Mouse (Mus musculus) gastrocnemius, postnatal 36 days (tissue): ENCODE data around the gene Tmem8. TPM values are rescaled to one million over a fixed set of nuclear protein-coding genes. Genes with fewer than 3 reads are reported as not detected.

ENCODE experiments used
- DNase-seq, 2 experiments: peaks; one replicate each; pipeline ENCODE4 v3.0.0; 2022
- intact Hi-C: fragments of 180-260 bp; cut with DNase I; formaldehyde crosslinking; loops from one replicate; pipeline ENCODE4 v1.15.1; 2025
- total RNA-seq, 2 experiments: library from RNA; stranded (reverse); gene quantifications; 2 replicates each; pipeline ENCODE4 v1.2.3; 2021

The Tmem8 gene
- total RNA-seq, 2 experiments from 2014 or later: 0.69 to 1.4 TPM

DNA sequence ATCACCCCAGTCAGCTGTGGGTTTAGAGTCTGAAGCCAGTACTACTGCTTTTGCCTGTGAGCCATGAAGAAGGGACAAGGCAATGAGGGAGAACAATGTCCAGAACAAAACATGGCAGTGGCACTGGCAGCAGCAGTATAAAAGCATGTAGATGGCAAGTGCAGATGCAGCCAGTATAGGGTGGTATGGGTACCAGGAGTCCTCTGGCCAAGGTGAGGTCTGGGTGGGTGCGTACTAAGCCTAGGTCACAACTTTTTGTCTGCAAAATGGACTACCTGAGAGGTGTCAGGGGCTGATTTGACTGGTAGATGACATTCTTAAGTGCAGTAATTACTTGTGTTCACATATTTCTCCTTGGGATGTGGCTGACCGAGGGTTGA lies 24.6 kb downstream of the Tmem8 start:
- intact Hi-C loops: loop anchor here (5.0 kb wide), 1 partner anchor 115 kb away; the partner anchor contains the start of gene Luc7l
- DNase-seq: no peak

DNA sequence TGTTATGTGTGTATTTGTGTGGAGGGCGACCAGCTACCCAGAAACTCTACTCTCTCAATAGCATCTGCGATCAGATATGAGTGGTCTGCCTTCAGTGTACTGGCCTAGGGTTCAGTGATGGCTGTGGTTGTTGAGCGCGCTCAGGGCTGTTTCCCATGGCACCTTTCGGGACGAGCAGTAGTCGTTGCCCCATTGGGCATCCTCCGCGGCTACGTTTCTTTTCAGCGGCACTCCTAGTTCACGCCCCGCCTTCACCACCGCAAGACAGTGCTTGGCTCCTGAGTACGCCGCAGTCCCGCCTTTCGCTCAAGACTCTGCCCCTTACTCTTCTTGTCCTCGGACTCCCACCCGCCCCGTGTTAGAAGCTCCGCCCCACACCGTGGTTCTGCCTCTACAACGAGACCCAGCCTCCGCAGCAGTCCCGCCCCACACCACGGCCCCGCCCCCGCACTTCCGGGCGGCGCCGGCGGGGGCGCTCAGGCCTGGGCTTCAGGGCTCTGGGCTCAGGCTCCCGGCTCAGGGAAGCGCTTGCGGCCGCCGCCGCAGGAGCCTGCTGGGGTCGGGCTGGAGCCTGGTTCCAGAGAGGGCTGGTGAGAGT lies 25.2 kb downstream of the Tmem8 start, which contains the start of gene Axin1:
Axin1 (plus strand) TSS at position 450 of the 598 bp plus-strand sequence.
- DNase-seq: peak; percentile 86 to 89
- intact Hi-C loops: loop anchor here (5.0 kb wide), 1 partner anchor 114 kb away; the partner anchor contains the start of gene Luc7l

DNA sequence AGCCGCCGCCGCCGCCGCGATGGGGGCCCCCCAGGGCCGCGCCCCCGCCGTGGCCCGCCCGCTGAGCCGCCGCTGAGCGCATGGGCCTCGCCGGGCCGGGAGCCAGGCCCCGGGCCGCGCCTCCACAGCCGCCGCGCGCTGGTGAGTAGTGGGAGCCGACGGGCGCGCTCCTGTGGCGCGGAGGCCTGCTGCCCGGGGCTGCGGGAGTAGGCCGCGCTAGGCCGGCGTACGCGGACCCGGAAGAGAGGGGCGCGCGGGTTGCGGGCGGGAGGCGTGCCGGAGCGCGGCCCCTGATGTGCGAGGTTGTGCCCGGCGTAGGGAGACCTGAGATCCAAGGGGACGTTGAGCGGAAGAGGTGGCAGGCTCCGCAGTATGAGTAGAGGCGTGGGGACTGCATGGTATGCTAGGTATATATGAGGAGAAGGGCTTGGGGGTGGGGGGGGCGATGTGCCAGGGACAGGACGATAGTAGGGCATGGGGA lies 25.8 kb downstream of the Tmem8 start:
- DNase-seq: peak in 1 of 2 experiments; percentile 46
- intact Hi-C loops: loop anchor here (5.0 kb wide), 1 partner anchor 113 kb away; the partner anchor contains the start of gene Luc7l

DNA sequence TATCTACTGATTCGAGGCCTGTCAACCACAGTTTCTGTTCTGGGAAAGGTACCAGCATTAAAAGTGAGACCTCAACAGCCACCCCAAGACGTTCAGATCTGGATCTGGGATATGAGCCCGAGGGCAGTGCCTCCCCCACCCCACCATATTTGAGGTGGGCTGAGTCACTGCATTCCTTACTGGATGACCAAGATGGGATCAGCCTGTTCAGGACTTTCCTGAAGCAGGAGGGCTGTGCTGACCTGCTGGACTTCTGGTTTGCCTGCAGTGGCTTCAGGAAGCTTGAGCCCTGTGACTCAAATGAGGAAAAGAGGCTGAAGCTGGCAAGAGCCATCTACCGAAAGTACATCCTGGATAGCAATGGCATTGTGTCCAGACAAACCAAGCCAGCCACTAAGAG lies 29.7 kb downstream of the Tmem8 start:
- intact Hi-C loops: no loop called here
- no peak for DNase-seq

DNA sequence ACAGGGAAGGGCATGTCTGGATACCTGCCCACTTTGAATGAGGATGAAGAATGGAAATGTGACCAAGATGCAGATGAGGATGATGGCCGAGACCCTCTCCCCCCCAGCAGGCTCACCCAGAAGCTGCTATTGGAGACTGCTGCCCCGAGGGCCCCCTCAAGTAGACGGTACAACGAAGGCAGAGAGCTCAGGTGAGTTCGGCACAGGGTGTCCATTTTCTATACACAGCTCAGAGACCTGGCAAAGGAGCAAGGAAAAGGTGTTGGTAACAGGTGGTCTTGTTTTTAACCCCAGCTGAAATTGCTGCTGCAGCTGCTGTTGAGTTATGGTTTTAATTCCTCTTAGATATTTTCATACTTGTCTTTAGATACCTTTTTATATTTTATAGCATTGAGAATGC lies 30.3 kb downstream of the Tmem8 start:
- intact Hi-C loops: no loop called here

DNA sequence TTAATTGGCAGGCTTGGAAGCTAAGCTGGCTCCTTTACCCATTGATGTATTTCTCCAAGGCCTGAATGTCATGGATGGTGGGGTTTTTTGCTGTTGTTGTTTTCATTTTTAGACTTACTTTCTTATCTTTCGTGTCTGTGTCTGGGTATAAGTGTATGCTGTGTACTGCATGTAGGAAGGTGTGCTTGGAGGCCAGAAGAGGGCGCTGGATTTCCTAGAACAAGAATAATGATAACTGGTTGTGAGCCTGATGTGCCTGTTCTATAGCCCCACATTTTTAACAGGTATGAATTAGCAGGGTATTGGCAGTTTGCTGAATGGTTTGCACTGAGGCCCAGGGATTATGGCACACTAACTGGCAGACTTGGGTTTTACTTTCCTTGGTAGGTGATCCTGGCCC lies 36.0 kb downstream of the Tmem8 start:
- intact Hi-C loops: no loop called here
- DNase-seq: no peak

More for the DNA sequence above, 30.3 kb downstream of the Tmem8 start:
- DNase-seq: no peak

DNA sequence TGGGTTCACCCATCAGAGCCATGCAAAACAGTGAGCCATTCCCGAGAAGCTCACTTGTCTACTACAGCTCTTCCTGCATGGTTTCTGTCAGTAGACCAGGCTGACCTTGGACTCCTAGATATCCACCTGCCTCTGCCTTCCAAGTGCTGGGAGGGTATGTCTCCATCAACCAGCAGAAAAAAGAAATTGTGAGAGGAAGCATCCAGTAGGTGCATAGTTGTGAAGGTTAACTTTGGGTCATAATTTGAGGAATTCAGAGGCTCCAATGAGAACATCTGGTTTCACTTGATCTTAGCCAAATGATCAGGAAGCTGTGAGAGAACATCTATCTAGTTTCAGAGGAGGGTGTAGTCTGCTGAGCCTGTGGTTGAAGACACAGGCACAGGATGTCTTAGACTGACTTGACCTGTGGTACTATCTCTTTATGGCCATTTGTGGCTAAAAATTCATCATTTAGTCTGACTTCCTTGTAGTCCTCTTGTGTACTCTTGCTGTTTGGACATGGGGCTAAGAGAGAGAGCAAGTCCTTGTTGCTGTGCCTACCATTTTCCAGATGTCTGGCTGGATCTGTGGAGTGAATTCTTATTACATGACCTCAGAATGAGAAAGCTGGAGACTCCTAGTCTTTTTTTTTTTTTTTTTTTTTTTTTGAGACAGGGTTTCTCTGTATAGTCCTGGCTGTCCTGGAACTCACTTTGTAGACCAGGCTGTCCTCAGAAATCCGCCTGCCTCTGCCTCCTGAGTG lies 39.0 kb downstream of the Tmem8 start:
- intact Hi-C loops: no loop called here
- DNase-seq: no peak

DNA sequence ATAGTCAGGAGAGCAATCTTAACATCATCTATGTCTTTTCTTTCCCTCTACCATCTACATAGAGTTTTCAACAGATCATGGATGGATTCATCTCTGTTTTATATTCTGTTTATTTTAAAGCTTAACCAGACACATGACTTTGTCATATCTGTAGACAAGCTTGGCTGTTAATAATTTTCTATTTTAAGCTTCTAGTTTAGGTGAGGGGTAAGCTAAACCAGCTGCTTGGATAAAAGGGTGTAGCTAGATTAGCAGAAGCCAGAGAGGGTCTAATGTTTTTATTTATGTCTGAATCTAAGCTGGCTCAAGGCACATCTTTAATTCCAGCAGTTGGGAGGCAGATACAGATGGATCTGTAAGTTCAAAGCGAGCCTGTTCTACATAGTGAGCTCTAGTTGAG lies 49.6 kb downstream of the Tmem8 start:
- DNase-seq: no peak
- intact Hi-C loops: no loop called here

DNA sequence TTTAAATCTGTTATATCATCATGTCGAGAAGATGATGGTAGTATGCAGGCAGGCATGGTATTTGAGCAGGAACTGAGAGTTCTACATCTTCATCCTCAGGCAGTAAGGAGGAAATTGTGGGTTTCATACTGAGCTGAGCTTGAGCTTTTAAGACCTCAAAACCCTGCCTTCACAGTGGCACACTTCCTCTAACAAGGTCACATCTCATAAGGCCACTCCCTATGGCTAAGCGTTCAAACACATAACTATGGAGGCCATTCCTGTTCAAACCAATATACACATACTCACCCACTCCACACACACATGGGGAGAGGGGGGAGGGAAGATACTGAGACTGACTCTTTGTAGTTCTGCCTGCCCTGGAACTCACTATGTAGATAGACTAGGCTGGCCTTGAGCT lies 54.9 kb downstream of the Tmem8 start:
- intact Hi-C loops: no loop called here
- no peak for DNase-seq

Other genes starting within 250 kb of the Tmem8 start
- 100 to 1,000 TPM in 1 of 2 experiments, 10 to 100 TPM in 1; 87.2 to 102 TPM for gene Mcrip2, start 244.5 kb upstream of the Tmem8 start, total RNA-seq
- gene Mettl26, start 238.2 kb upstream of the Tmem8 start, total RNA-seq: 10 to 100 TPM; 28.9 to 32.2 TPM
- under 1 TPM; 0.59 to 0.69 TPM for gene Wfikkn1, start 232.4 kb upstream of the Tmem8 start, total RNA-seq
- 10 to 100 TPM in 1 of 2 experiments, 1 to 10 TPM in 1; 8.5 to 10.8 TPM for gene Rab40c, start 193.6 kb upstream of the Tmem8 start, total RNA-seq
- 10 to 100 TPM; 24.1 to 27.4 TPM for gene Pigq, start 168.4 kb upstream of the Tmem8 start, total RNA-seq
- gene Nhlrc4, start 168.3 kb upstream of the Tmem8 start, total RNA-seq: not detected
- gene A930017K11Rik, start 160.7 kb upstream of the Tmem8 start, total RNA-seq: not detected
- gene Capn15, start 127.5 kb upstream of the Tmem8 start, total RNA-seq: 1 to 10 TPM; 5.4 to 6.5 TPM
- gene Rab11fip3, start 43.7 kb upstream of the Tmem8 start, total RNA-seq: 10 to 100 TPM; 57.9 to 61.5 TPM
- gene Decr2, start 23.0 kb upstream of the Tmem8 start, total RNA-seq: 1 to 10 TPM; 2.3 to 2.8 TPM
- 1 to 10 TPM; 1.0 to 1.7 TPM for gene Nme4, start 17.7 kb upstream of the Tmem8 start, total RNA-seq
- 10 to 100 TPM; 55.9 to 60.6 TPM for gene Mrpl28, start 10.2 kb downstream of the Tmem8 start, total RNA-seq
- gene Axin1, start 25.4 kb downstream of the Tmem8 start, total RNA-seq: 10 to 100 TPM; 13.0 to 14.7 TPM
- not detected for gene Pdia2, start 85.8 kb downstream of the Tmem8 start, total RNA-seq
- gene Rgs11, start 89.7 kb downstream of the Tmem8 start, total RNA-seq: 1 to 10 TPM; 1.0 to 1.1 TPM
- gene Arhgdig, start 94.5 kb downstream of the Tmem8 start, total RNA-seq: 1 to 10 TPM in 1 of 2 experiments, under 1 TPM in 1; 0.42 to 1.3 TPM
- 10 to 100 TPM; 65.5 to 66.9 TPM for gene Fam234a, start 130.9 kb downstream of the Tmem8 start, total RNA-seq
- 10 to 100 TPM in 1 of 2 experiments, 1 to 10 TPM in 1; 9.9 to 10.8 TPM for gene Luc7l, start 139.6 kb downstream of the Tmem8 start, total RNA-seq